Mouse (Mus musculus) spleen, embryonic (tissue): ENCODE measurements around the gene Gm29866.
"Not testable (repeated sequence)": the region's sequence is repeated elsewhere in the genome, so short reads cannot be mapped to it uniquely, and the experiment has no call there.

Experiments used
- CTCF ChIA-PET: fragments of 350-600 bp; sonication (Branson Sonifier 250); formaldehyde crosslinking; loops from one replicate; lab custom pipeline; 2022; lab: Charles Lee

Gene Gm29866

DNA sequence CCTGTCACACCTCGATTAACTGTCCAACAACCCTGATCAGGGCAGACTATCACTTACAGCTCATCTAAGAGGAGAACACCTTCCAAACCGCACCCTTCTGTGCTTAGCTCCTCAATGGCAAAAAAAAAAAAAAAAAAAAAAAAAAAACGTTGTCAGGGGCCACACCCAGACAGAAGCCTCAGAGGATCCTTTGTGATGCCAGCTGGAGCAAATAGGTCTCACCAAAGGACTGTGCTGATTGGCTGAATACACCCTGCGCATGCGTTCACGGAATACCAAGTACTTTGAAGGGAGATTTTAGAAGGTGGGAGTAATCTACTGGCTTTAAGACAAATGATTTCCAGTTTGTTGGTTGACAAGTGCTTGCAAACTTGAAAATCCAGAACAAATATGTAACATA, at the start of gene Gm29866:
Gene Gm29866 (minus strand): TSS at position 101 of the 400 bp plus-strand sequence.
- CTCF ChIA-PET: not testable (repeated sequence)
